ENCODE assay signal across 10 mouse cellular contexts in genomic region chr4:59238641-59239311, GRCm38 (mm10). TPM values are rescaled to one million over a fixed set of nuclear protein-coding genes. Genes with fewer than 3 reads are reported as not detected.
DNase-seq lines count a peak whose midpoint lies in the region; ATAC-seq and TF ChIP-seq lines count a peak whose summit lies in the region.
"Had no signal": no experiment of that assay in that cellular context is flagged by ENCODE, and none has a peak within 500 bp of the region (broad histone marks: within the 10 kb centered on the region; RNA-seq: fewer than 3 reads in every experiment).

No protein-coding gene starts in this region.

- peaks cover 8% of the 10 kb centered on the region; the same call in 1 of the 2 replicates for H3K4me1 ChIP-seq in kidney, embryonic 15.5 days
- H3K4me1 ChIP-seq in ES-E14 (ENCODE audit: control insufficient read depth in 2 of 2, insufficient read depth in 2 of 2, low read length in 2 of 2, poor library complexity in 1 of 2) = no peaks in the 10 kb centered on the region
- peaks cover 13% of the 10 kb centered on the region for H3K4me1 ChIP-seq in heart, embryonic 10.5 days
- H3K4me1 ChIP-seq in midbrain, embryonic 16.5 days (ENCODE audit: control insufficient read depth, insufficient read depth, low read length) = no peaks in the 10 kb centered on the region
- H3K4me1 ChIP-seq: embryonic facial prominence, embryonic 13.5 days had no signal

- no peaks in the 10 kb centered on the region for H3K9me3 ChIP-seq in kidney, embryonic 15.5 days (replicated peaks)
- no peaks in the 10 kb centered on the region for H3K9me3 ChIP-seq in ES-E14 (ENCODE audit: control insufficient read depth, insufficient read depth, low read depth, low read length)
- no peaks in the 10 kb centered on the region for H3K9me3 ChIP-seq in heart, embryonic 10.5 days
- no peaks in the 10 kb centered on the region for H3K9me3 ChIP-seq in midbrain, embryonic 16.5 days (replicated peaks; ENCODE audit: control insufficient read depth, low read length, poor library complexity, severe bottlenecking)
- H3K9me3 ChIP-seq: embryonic facial prominence, embryonic 13.5 days had no signal

- no peak overlapping the region for H3K4me2 ChIP-seq in kidney, embryonic 15.5 days
- no peak overlapping the region for H3K4me2 ChIP-seq in midbrain, embryonic 16.5 days (ENCODE audit: low read length)
- H3K4me2 ChIP-seq: embryonic facial prominence, embryonic 13.5 days had no signal

- WGBS in kidney, embryonic 15.5 days = 57% methylated on average over 9 of the region's 9 CpGs
- WGBS in heart, embryonic 10.5 days = 65% methylated on average over 9 of the region's 9 CpGs
- 74% methylated on average over 9 of the region's 9 CpGs for WGBS in midbrain, embryonic 16.5 days

- no peaks in the 10 kb centered on the region for H3K36me3 ChIP-seq in kidney, embryonic 15.5 days
- no peaks in the 10 kb centered on the region for H3K36me3 ChIP-seq in ES-E14 (ENCODE audit: control insufficient read depth, insufficient read depth, low read length, poor library complexity, severe bottlenecking)
- H3K36me3 ChIP-seq in heart, embryonic 10.5 days = no peaks in the 10 kb centered on the region
- H3K36me3 ChIP-seq in midbrain, embryonic 16.5 days (ENCODE audit: control insufficient read depth, insufficient read depth, low read length) = no peaks in the 10 kb centered on the region
- H3K36me3 ChIP-seq: embryonic facial prominence, embryonic 13.5 days had no signal

- no peak overlapping the region for H3K4me3 ChIP-seq in kidney, embryonic 15.5 days (replicated peaks)
- no peak overlapping the region for H3K4me3 ChIP-seq in ES-E14 (ENCODE audit: insufficient read depth in 1 of 2, low read depth in 1 of 2, low read length in 2 of 2, poor library complexity in 1 of 2, severe bottlenecking in 1 of 2)
- no peak overlapping the region for H3K4me3 ChIP-seq in heart, embryonic 10.5 days
- no peak overlapping the region for H3K4me3 ChIP-seq in midbrain, embryonic 16.5 days (ENCODE audit: low read depth, low read length)
- H3K4me3 ChIP-seq: embryonic facial prominence, embryonic 13.5 days had no signal

- H3K27me3 ChIP-seq in kidney, embryonic 15.5 days = no peaks in the 10 kb centered on the region
- no peaks in the 10 kb centered on the region for H3K27me3 ChIP-seq in heart, embryonic 10.5 days (ENCODE audit: insufficient read depth, poor library complexity, severe bottlenecking)
- no peaks in the 10 kb centered on the region for H3K27me3 ChIP-seq in midbrain, embryonic 16.5 days (ENCODE audit: control insufficient read depth, insufficient read depth, low read depth, low read length)
- H3K27me3 ChIP-seq: embryonic facial prominence, embryonic 13.5 days had no signal

- H3K9ac ChIP-seq in kidney, embryonic 15.5 days = no peak overlapping the region
- no peak overlapping the region for H3K9ac ChIP-seq in ES-E14 (ENCODE audit: insufficient read depth, low read depth, low read length, poor library complexity, severe bottlenecking)
- H3K9ac ChIP-seq in midbrain, embryonic 16.5 days (ENCODE audit: low read depth, low read length) = no peak overlapping the region
- H3K9ac ChIP-seq: embryonic facial prominence, embryonic 13.5 days; liver, embryonic 14.5 days had no signal

- in situ Hi-C loops in ES-E14 (cut with MboI; ENCODE audit: low sequenced_read_pairs in 2 of 2, unreplicated experiment in 2 of 2) = no loop called here

- peak; percentile 9 for DNase-seq in kidney, postnatal 14 days
- DNase-seq in ES-E14 (ENCODE audit: low read depth, low spot score) = no peak
- DNase-seq in heart, embryonic 10.5 days (ENCODE audit: low spot score) = no peak
- DNase-seq in urinary bladder, postnatal 25 days (ENCODE audit: low spot score) = no peak
- no peak for DNase-seq in left cerebral cortex, adult 18-20 months (ENCODE audit: low spot score in 2 of 2)

- H3K27ac ChIP-seq in kidney, embryonic 15.5 days = no peak overlapping the region
- no peak overlapping the region for H3K27ac ChIP-seq in ES-E14 (ENCODE audit: insufficient read depth, low read depth, low read length, poor library complexity, severe bottlenecking)
- peak overlapping the region; percentile 52; the same call in 1 of the 2 replicates for H3K27ac ChIP-seq in heart, embryonic 10.5 days
- no peak overlapping the region for H3K27ac ChIP-seq in midbrain, embryonic 16.5 days (ENCODE audit: low read length)
- H3K27ac ChIP-seq: embryonic facial prominence, embryonic 13.5 days; liver, embryonic 14.5 days had no signal

- ATAC-seq in kidney, embryonic 15.5 days (replicated peaks; ENCODE audit: low FRiP score) = no peak
- ATAC-seq in megakaryocyte, adult 5-6 weeks (ENCODE audit: poor library complexity, severe bottlenecking) = peak; percentile 97
- no peak for ATAC-seq in midbrain, embryonic 16.5 days

TF ChIP-seq in ES-E14, 5 proteins besides CTCF, POLR2A, EP300 and RAD21:
- no peak for TF ChIP-seq ZC3H11A (IDR thresholded peaks at IDR 0.05; ENCODE audit: borderline replicate concordance, low read depth, low read length)
- no peak for TF ChIP-seq MAFK (IDR thresholded peaks at IDR 0.05; ENCODE audit: insufficient read depth, low read depth, low read length)
- 0 out of 2 replicates have a peak, but pooled peaks have one; percentile 30 for TF ChIP-seq ZNF384 (IDR thresholded peaks at IDR 0.05; ENCODE audit: low read depth, low read length)

RNA-seq across cellular contexts. Expression of gene Ugcg, which starts 49.7 kb away (rescaled TPM):
- polyA plus RNA-seq in kidney, embryonic 15.5 days (2015; fragmentation: Nextera tagmentation; extraction: Ambion mirVana) = 7.6 and 8.0 TPM in 2 replicates
- 40.2 and 56.4 TPM in 2 replicates for total RNA-seq in ES-E14 (2012; rRNA removed)
- 8.2 and 9.7 TPM in 2 replicates for polyA plus RNA-seq in heart, embryonic 10.5 days (2016; fragmentation: Nextera tagmentation; extraction: Ambion mirVana)
- 47.6 and 53.4 TPM in 2 replicates for total RNA-seq in megakaryocyte, adult 5-6 weeks (2015)
- total RNA-seq in megakaryocyte, adult 5-6 weeks (2017) = 28.9 and 32.8 TPM in 2 replicates
- 10 to 100 TPM; 83.6 to 86.2 TPM for total RNA-seq in left cerebral cortex, adult 18-20 months (2021)
- 18.1 and 22.2 TPM in 2 replicates for polyA plus RNA-seq in midbrain, embryonic 16.5 days (2015; fragmentation: Nextera tagmentation; extraction: Ambion mirVana)
